Mouse (Mus musculus): ENCODE data around the gene Mrps21.

GRCm38 (mm10) chr3:95871392-95871867 lies at the start of gene Mrps21:
- no peak for TF ChIP-seq CTCF (IDR thresholded peaks at IDR 0.05; ENCODE audit: extremely low read depth, insufficient read length, insufficient replicate concordance, low read depth, low read length)
- peak; percentile 96 for TF ChIP-seq POLR2A (IDR thresholded peaks at IDR 0.05; ENCODE audit: low read depth, low read length)

All from small intestine, adult 2 months (tissue).